Mouse (Mus musculus) erythroblast, embryonic 14.5 days (primary cell): ENCODE data around the gene Sec24a.

Experiments
- GATA1 ChIP-seq: IDR thresholded peaks from 2 replicates; pipeline ENCODE4 v1.6.1; 2012; ENCODE audit warnings: low read length, inconsistent platforms, mixed read lengths
- TAL1 ChIP-seq: IDR thresholded peaks from 3 replicates; pipeline ENCODE4 v1.6.1; 2012; ENCODE audit warnings: low read length, inconsistent platforms, mixed read lengths

DNA sequence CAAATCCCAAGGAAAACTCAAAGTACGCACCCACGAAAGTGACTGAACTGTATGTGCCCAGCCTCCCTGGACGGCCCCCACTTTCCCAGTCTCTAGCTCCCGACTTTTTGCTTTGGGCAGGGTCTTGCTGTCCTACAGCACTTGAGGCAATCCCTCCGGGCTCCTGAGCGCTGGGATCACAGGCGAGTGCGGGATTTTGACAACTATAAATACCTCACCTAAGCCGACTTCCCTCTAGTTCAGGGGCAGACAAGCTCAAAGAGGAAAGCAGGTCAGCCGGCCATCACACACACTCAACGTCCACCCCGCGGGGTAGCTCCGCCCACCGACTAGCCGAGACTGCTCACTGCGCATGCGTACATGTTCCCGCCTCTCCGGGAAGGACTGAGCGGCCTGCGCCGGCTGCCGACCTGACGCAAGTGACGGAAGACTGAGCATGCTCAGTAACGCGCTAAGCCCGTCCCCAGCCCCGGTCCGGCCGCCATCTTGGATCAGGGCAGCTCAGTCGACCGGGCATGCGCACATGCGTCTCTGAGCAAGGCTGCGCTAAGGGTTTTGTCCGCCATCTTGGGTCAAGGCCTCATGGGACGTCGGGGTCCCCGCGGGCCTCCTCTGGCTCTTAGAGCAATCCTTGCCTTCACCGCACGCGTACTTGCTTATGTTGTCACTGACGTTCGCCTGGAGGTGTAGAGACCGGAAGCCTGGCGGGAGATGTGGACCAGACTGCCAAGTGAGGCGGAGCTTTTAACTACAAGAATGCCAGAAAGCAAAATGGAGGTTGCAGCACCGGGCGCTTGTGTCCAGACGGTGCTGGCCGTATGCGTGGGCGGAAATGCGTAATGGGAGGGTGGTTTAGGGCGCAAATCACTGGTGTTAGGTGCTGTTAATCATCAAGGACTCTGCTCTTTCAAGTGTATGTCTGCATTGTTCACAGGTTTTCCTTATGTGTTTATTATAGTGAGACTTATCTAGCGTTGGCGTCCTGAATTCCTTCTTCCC lies 74.8 kb downstream of the Sec24a start, which contains the start of gene 0610009B22Rik:
- TF ChIP-seq GATA1: no peak
- TF ChIP-seq TAL1: no peak
